Mouse (Mus musculus): Measurements from ENCODE around the gene Prrg2. TPM values are rescaled to one million over a fixed set of nuclear protein-coding genes. Genes with fewer than 3 reads are reported as not detected.

Gene Prrg2
- polyA plus RNA-seq, 1 experiment from 2014 or later = 17.7 TPM

DNA sequence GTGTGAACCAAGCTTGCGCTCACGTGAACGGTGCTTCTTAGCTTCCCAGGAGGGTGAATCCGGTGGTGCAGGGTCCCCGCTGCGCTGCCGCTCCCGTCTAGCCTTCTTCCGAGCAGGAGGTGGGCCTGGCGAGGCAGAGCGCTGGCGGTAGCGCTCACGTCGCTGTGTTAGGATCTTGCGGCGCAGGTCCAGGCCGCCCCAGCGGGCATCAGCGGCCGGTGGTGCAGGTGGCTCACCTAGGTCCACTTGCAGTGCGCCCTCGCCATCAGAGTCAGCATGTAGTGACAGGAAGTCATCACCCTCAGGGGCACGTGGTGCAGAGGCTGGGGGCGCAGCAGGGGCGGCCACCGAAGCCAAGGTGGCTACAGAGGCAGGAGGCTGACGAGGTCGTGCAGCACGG is 54.6 kb downstream of the Prrg2 start:
- no peaks in the 10 kb centered on the region for H3K9me3 ChIP-seq
- no peaks in the 10 kb centered on the region for H3K27me3 ChIP-seq (ENCODE audit: poor library complexity, severe bottlenecking)
- H3K4me3 ChIP-seq = peak overlapping the region; percentile 5; the same call in 1 of the 2 replicates
- WGBS = 96% methylated on average over 30 of the region's 30 CpGs
- DNase-seq (ENCODE audit: extremely low spot score, low spot score) = no peak
- H3K36me3 ChIP-seq (replicated peaks) = peaks cover 100% of the 10 kb centered on the region
- H3K4me1 ChIP-seq = 0 out of 2 replicates have a peak, but pooled peaks cover 2% of the 10 kb centered on the region
- no peak overlapping the region for H3K27ac ChIP-seq

- H3K27me3 ChIP-seq (ENCODE audit: poor library complexity, severe bottlenecking) = no peaks in the 10 kb centered on the region
- no peak overlapping the region; the same call in 1 of the 2 replicates for H3K4me3 ChIP-seq
- H3K27ac ChIP-seq = no peak overlapping the region
- no peak for DNase-seq (ENCODE audit: extremely low spot score, low spot score)
- H3K36me3 ChIP-seq (replicated peaks) = peaks cover 100% of the 10 kb centered on the region
- 95% methylated on average over 29 of the region's 29 CpGs for WGBS
- 0 out of 2 replicates have a peak, but pooled peaks cover 2% of the 10 kb centered on the region for H3K4me1 ChIP-seq
- no peaks in the 10 kb centered on the region for H3K9me3 ChIP-seq
These were observed 55.3 kb downstream of the Prrg2 start for GRCm38 (mm10) chr7:45007141-45007540.

DNA sequence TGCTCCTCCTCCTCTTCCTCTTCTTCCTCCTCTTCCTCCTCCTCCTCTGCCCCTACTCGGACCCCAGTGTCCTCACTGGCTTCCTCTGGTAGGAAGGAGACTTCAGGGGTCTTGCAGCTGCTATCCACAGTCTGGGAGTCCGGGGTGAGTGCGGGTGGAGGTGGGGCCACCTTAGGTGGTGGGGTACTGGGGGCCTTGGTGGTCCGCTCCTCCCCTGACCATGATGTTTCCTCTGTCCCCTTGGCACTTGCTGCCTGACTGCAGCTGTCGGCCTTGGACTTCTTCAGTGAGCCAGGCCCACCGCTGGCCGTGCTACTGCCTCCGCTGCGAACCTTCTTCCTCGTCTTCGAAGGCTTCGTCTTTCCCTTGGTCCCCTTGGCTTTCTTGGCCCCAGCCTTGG is 56.0 kb downstream of the Prrg2 start:
- 95% methylated on average over 12 of the region's 12 CpGs for WGBS
- 0 out of 2 replicates have a peak, but pooled peaks cover 2% of the 10 kb centered on the region for H3K4me1 ChIP-seq
- no peaks in the 10 kb centered on the region for H3K27me3 ChIP-seq (ENCODE audit: poor library complexity, severe bottlenecking)
- H3K9me3 ChIP-seq = no peaks in the 10 kb centered on the region
- peaks cover 100% of the 10 kb centered on the region for H3K36me3 ChIP-seq (replicated peaks)
- H3K27ac ChIP-seq = no peak overlapping the region
- DNase-seq (ENCODE audit: extremely low spot score, low spot score) = no peak
- no peak overlapping the region; the same call in 1 of the 2 replicates for H3K4me3 ChIP-seq

GRCm38 (mm10) chr7:45005321-45005992 is 57.0 kb downstream of the Prrg2 start:
- peaks cover 100% of the 10 kb centered on the region for H3K36me3 ChIP-seq (replicated peaks)
- H3K27me3 ChIP-seq (ENCODE audit: poor library complexity, severe bottlenecking) = no peaks in the 10 kb centered on the region
- no peaks in the 10 kb centered on the region for H3K9me3 ChIP-seq
- H3K4me3 ChIP-seq = no peak overlapping the region
- H3K27ac ChIP-seq = no peak overlapping the region
- 93% methylated on average over 6 of the region's 6 CpGs for WGBS
- no peak for DNase-seq (ENCODE audit: extremely low spot score, low spot score)
- H3K4me1 ChIP-seq = 0 out of 2 replicates have a peak, but pooled peaks cover 2% of the 10 kb centered on the region

DNA sequence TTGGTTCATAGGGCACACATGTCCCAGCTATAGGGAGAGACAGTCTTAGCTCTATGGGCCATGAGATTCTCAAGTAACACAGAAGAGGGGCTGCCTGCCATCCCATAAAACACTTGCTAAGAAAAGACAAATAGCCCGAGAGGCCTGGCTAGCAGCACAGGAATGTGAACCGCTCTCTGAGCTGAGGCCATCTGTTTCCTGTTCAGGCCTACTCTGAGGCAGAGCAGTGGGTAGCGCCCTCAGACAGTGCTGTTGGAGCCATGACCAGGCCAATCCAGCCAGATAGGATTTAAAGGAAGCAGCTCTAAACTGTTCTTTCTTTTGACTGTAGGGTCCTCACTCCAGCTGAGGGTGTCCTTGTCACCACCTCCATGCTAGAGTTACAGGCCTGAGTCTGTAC is 57.9 kb downstream of the Prrg2 start:
- H3K36me3 ChIP-seq (replicated peaks) = peaks cover 100% of the 10 kb centered on the region
- H3K4me3 ChIP-seq = no peak overlapping the region
- WGBS = 85% methylated on average over 3 of the region's 3 CpGs
- no peak overlapping the region for H3K27ac ChIP-seq
- no peaks in the 10 kb centered on the region for H3K9me3 ChIP-seq
- H3K27me3 ChIP-seq (ENCODE audit: poor library complexity, severe bottlenecking) = no peaks in the 10 kb centered on the region
- no peak for DNase-seq (ENCODE audit: extremely low spot score, low spot score)
- H3K4me1 ChIP-seq = peaks cover 8% of the 10 kb centered on the region

Small RNA genes lying within 50 kb of the gene (microRNA-seq; reads per million reads assigned to microRNA genes)
- not detected for gene Mir7054

Other genes with a start within 250 kb of the Prrg2 start
- gene Nup62, start 246.6 kb downstream of the Prrg2 start, polyA plus RNA-seq (2016; fragmentation: Nextera tagmentation; extraction: Ambion mirVana) = 168 and 172 TPM in 2 replicates
- 0.85 and 1.7 TPM in 2 replicates for gene Il4i1, start 246.3 kb downstream of the Prrg2 start, polyA plus RNA-seq (2016; fragmentation: Nextera tagmentation; extraction: Ambion mirVana)
- gene Atf5, start 246.0 kb downstream of the Prrg2 start, polyA plus RNA-seq (2016; fragmentation: Nextera tagmentation; extraction: Ambion mirVana) = 3.3 and 3.6 TPM in 2 replicates
- gene Akt1s1, start 213.7 kb downstream of the Prrg2 start, polyA plus RNA-seq (2016; fragmentation: Nextera tagmentation; extraction: Ambion mirVana) = 84.3 and 84.6 TPM in 2 replicates
- gene Tbc1d17, start 213.6 kb downstream of the Prrg2 start, polyA plus RNA-seq (2016; fragmentation: Nextera tagmentation; extraction: Ambion mirVana) = 72.8 and 73.6 TPM in 2 replicates
- gene Pnkp, start 205.5 kb downstream of the Prrg2 start, polyA plus RNA-seq (2016; fragmentation: Nextera tagmentation; extraction: Ambion mirVana) = 37.8 and 39.8 TPM in 2 replicates
- 415 and 438 TPM in 2 replicates for gene Ptov1, start 192.9 kb downstream of the Prrg2 start, polyA plus RNA-seq (2016; fragmentation: Nextera tagmentation; extraction: Ambion mirVana)
- 175 and 185 TPM in 2 replicates for gene Med25, start 170.0 kb downstream of the Prrg2 start, polyA plus RNA-seq (2016; fragmentation: Nextera tagmentation; extraction: Ambion mirVana)
- gene Fuz, start 166.6 kb downstream of the Prrg2 start, polyA plus RNA-seq (2016; fragmentation: Nextera tagmentation; extraction: Ambion mirVana) = 24.8 and 25.0 TPM in 2 replicates
- gene Ap2a1, start 133.2 kb downstream of the Prrg2 start, polyA plus RNA-seq (2016; fragmentation: Nextera tagmentation; extraction: Ambion mirVana) = 69.1 and 69.5 TPM in 2 replicates
- 0.47 TPM in 1 of 2 replicates, not detected in the other for gene Tsks, start 119.5 kb downstream of the Prrg2 start, polyA plus RNA-seq (2016; fragmentation: Nextera tagmentation; extraction: Ambion mirVana)
- 19.4 and 20.8 TPM in 2 replicates for gene Cpt1c, start 87.8 kb downstream of the Prrg2 start, polyA plus RNA-seq (2016; fragmentation: Nextera tagmentation; extraction: Ambion mirVana)
- 909 and 984 TPM in 2 replicates for gene Prmt1, start 76.1 kb downstream of the Prrg2 start, polyA plus RNA-seq (2016; fragmentation: Nextera tagmentation; extraction: Ambion mirVana)
- gene Irf3, start 65.0 kb downstream of the Prrg2 start, polyA plus RNA-seq (2016; fragmentation: Nextera tagmentation; extraction: Ambion mirVana) = 70.5 and 76.0 TPM in 2 replicates
- 80.7 and 83.9 TPM in 2 replicates for gene Bcl2l12, start 64.0 kb downstream of the Prrg2 start, polyA plus RNA-seq (2016; fragmentation: Nextera tagmentation; extraction: Ambion mirVana)
- 39.9 and 41.0 TPM in 2 replicates for gene Scaf1, start 46.3 kb downstream of the Prrg2 start, polyA plus RNA-seq (2016; fragmentation: Nextera tagmentation; extraction: Ambion mirVana)
- 15.0 and 16.8 TPM in 2 replicates for gene Rras, start 44.7 kb downstream of the Prrg2 start, polyA plus RNA-seq (2016; fragmentation: Nextera tagmentation; extraction: Ambion mirVana)
- gene Prr12, start 9.8 kb downstream of the Prrg2 start, polyA plus RNA-seq (2016; fragmentation: Nextera tagmentation; extraction: Ambion mirVana) = 11.9 and 12.7 TPM in 2 replicates
- gene Nosip, start 248 bp downstream of the Prrg2 start, polyA plus RNA-seq (2016; fragmentation: Nextera tagmentation; extraction: Ambion mirVana) = 61.2 and 67.6 TPM in 2 replicates
- gene Rcn3, start 29.5 kb upstream of the Prrg2 start, polyA plus RNA-seq (2016; fragmentation: Nextera tagmentation; extraction: Ambion mirVana) = 101 and 113 TPM in 2 replicates
- 5.5 and 5.9 TPM in 2 replicates for gene Fcgrt, start 41.2 kb upstream of the Prrg2 start, polyA plus RNA-seq (2016; fragmentation: Nextera tagmentation; extraction: Ambion mirVana)
- gene Rps11, start 61.8 kb upstream of the Prrg2 start, polyA plus RNA-seq (2016; fragmentation: Nextera tagmentation; extraction: Ambion mirVana) = 1,843 and 1,853 TPM in 2 replicates
- gene Rpl13a, start 66.1 kb upstream of the Prrg2 start, polyA plus RNA-seq (2016; fragmentation: Nextera tagmentation; extraction: Ambion mirVana) = 1,219 and 1,234 TPM in 2 replicates
- 0.11 and 0.27 TPM in 2 replicates for gene Gm45713, start 73.6 kb upstream of the Prrg2 start, polyA plus RNA-seq (2016; fragmentation: Nextera tagmentation; extraction: Ambion mirVana)
- gene Flt3l, start 73.8 kb upstream of the Prrg2 start, polyA plus RNA-seq (2016; fragmentation: Nextera tagmentation; extraction: Ambion mirVana) = 1.1 and 1.4 TPM in 2 replicates
- 98.5 and 99.6 TPM in 2 replicates for gene Pih1d1, start 91.6 kb upstream of the Prrg2 start, polyA plus RNA-seq (2016; fragmentation: Nextera tagmentation; extraction: Ambion mirVana)
- 53.0 and 55.1 TPM in 2 replicates for gene Aldh16a1, start 91.9 kb upstream of the Prrg2 start, polyA plus RNA-seq (2016; fragmentation: Nextera tagmentation; extraction: Ambion mirVana)
- gene Slc17a7, start 101.3 kb upstream of the Prrg2 start, polyA plus RNA-seq (2016; fragmentation: Nextera tagmentation; extraction: Ambion mirVana) = 0.95 and 1.2 TPM in 2 replicates
- gene Gfy, start 116.9 kb upstream of the Prrg2 start, polyA plus RNA-seq (2016; fragmentation: Nextera tagmentation; extraction: Ambion mirVana) = 0.15 TPM in 1 of 2 replicates, not detected in the other
- 0.33 TPM in 1 of 2 replicates, not detected in the other for gene Pth2, start 118.3 kb upstream of the Prrg2 start, polyA plus RNA-seq (2016; fragmentation: Nextera tagmentation; extraction: Ambion mirVana)
- 0.57 and 0.66 TPM in 2 replicates for gene Ccdc155, start 142.2 kb upstream of the Prrg2 start, polyA plus RNA-seq (2016; fragmentation: Nextera tagmentation; extraction: Ambion mirVana)
- 1.0 TPM in 2 replicates for gene Dkkl1, start 149.5 kb upstream of the Prrg2 start, polyA plus RNA-seq (2016; fragmentation: Nextera tagmentation; extraction: Ambion mirVana)
- gene Tead2, start 153.1 kb upstream of the Prrg2 start, polyA plus RNA-seq (2016; fragmentation: Nextera tagmentation; extraction: Ambion mirVana) = 337 and 380 TPM in 2 replicates
- gene Cd37, start 176.4 kb upstream of the Prrg2 start, polyA plus RNA-seq (2016; fragmentation: Nextera tagmentation; extraction: Ambion mirVana) = 1.1 TPM in 2 replicates
- not detected in 2 replicates for gene Slc6a16, start 178.4 kb upstream of the Prrg2 start, polyA plus RNA-seq (2016; fragmentation: Nextera tagmentation; extraction: Ambion mirVana)
- not detected in 2 replicates for gene Slc6a21, start 214.8 kb upstream of the Prrg2 start, polyA plus RNA-seq (2016; fragmentation: Nextera tagmentation; extraction: Ambion mirVana)

All from forebrain, embryonic 10.5 days (tissue).